Mouse (Mus musculus) kidney, adult 9 months (tissue): ENCODE results near the gene Rnf223.
A peak's percentile ranks its signal among the peaks of the same experiment; 100 is the strongest.
"Not testable (repeated sequence)": the region's sequence is repeated elsewhere in the genome, so short reads cannot be mapped to it uniquely, and the experiment has no call there.

Experiments
- DNase-seq: peaks from one replicate; pipeline ENCODE4 v3.0.0; 2022

Gene Rnf223

DNA sequence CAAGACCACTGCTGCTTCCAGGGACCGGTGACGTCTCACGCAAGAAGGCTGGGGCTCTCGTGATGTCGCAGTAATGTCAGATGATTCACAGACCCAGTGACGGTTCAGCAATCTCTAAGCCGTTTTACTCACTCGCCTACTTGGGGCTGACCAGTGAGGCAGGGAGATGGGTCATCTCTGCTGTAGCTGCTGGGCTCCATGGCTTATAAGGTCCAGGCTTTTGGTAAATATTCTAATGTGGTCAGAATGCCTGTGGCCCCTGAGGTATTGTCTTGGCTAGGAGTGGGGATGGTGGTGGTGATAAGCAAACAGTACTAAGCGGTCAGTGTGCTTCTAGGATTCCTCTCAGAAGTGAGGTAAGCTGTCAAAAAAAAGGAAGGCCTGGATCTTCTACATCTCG, 627 bp downstream of the Rnf223 start:
- no peak for DNase-seq

DNA sequence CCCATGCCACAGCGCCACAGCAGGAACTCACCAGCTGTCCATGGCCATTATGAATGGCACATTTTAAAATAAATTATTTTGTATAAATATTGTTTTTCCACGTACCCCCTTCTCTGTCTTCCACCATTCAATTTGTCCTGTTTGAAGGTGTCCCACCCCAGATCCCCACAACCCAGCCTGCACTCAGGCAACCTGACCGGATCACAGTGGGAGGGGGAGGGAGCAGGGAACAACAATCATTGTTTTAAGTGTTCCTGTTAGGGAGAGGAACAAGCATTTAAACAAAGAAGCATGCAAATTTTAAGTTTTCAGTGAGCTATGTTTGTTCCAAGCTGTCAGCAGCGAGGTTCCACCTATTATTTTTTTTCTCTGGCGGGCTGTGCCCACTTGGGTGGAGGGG, 3.0 kb downstream of the Rnf223 start:
- no peak for DNase-seq

DNA sequence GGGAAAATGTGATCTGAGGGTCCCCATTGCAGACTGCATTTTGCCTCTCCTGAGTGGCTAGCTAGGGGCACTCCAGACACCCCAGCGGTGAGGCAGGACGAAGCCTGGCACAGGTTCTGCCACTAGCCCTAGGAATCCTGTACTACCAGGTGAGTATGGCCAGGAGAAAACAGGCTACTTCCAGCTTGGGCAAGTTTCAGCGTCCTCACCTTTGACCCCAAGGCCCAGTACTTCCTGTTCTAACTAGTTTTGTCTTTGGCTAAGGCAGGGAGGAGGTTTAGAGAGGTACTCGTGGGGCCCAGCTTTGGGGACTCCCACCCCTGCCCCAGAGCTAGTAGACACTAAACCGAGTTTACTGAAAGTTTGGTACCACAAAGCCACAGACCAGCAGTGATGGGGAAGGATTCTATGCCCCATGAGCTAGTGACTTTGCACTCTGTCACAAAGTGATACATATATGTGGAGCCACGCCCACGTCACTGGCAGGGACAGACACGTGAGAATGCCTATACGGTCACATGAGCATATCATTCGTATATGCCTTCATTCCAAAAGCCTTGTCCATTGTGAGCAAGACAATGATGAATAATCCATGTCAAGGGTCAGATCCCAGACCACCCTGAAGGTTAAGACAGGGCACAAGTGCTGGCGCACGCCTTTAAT, 3.8 kb downstream of the Rnf223 start:
- peak; percentile 48 for DNase-seq

DNA sequence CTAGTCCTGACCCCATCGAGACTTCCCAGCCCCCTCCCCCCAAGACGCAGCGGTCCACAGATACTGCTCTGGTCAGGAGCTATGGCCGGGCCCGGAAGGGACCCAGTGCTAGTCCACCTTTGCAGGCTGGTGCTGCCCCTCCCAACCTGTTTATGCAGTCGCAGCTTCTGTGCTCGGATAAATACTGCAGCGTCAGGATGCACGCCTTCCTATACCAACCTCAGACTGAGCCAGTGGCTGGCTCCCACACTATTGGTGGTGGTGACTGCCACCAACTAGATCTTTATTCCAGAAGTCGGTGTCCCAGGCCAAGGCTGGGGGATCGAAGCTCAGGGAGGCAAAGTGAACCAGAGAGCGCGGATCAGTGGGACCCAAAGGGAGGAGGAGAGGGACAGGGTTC, 4.8 kb downstream of the Rnf223 start:
- no peak for DNase-seq

DNA sequence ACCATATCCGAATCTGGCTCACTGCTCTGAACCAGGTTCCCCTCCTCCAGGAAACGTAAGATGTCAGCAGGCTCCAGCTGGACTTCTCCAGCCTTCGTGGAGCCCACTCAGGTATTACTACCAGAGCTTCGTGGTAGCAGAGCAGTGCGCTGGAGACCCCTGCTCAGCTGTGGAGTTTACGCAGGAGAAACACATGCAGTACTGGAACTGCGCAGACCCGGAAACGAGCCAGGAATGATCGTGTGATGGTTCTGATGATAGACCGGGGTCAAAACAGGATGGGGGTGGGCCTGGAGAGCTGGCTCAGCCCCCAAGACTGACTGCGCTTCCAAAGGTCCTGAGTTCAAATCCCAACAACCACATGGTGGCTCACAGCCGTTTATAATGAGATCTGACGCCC, 5.5 kb downstream of the Rnf223 start:
- DNase-seq = no peak

DNA sequence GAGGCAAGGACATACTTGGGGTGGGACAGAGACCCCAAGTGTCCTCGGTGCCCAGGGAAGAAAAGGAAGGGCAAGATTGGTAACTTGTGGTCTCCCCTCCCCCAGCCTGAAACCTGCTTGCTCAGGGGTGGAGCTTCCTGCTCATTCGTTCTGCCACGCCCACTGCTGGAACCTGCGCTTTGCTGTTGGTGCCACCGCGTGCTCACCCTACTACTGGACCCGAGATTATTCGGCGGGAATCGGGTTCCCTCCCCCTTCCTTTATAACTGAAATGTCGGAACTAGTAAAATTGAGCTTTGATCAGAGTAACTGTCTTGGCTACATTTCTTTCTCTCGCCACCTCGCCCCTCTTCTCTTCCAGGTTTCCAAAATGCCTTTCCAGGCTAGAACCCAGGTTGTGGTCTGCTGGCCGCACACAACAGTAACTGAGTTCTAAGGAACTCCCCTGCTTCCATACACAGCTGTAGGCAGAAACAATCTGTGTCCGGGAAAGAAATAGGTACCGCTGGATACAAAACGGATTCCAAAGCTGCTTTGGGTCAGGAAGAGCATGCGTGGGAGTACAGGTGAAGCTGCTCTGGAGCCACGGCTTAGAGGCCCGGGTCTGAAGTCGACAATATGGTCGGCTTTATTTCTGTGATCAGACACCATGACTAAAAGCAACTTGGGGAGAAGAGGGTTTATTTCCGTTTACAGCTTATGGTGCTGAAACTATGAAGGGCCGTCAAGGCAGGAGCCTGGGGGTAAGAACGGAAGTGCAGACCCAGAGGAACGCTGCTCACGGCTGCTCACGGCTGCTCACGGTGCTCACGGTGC, 6.2 kb downstream of the Rnf223 start:
- DNase-seq = no peak

DNA sequence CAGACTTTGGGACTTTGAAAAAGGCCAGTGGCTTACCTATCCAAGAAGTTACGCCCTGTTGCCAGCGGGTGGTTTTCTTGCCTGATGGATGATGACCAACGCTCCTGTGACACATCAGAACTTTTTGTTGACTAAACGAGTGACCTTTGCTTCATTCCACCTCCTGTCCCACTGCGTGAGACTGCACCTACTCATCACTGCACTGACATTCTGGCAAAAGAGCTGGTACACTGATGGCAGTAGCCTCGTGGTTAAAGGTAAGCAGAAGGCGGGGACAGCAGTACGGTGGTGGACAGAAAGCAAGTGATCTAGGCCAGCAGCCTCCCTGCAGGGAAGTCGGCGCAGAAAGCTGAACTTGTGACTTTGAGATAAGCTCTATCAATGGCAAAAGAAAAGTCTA, 20.6 kb downstream of the Rnf223 start:
- DNase-seq = not testable (repeated sequence)

DNA sequence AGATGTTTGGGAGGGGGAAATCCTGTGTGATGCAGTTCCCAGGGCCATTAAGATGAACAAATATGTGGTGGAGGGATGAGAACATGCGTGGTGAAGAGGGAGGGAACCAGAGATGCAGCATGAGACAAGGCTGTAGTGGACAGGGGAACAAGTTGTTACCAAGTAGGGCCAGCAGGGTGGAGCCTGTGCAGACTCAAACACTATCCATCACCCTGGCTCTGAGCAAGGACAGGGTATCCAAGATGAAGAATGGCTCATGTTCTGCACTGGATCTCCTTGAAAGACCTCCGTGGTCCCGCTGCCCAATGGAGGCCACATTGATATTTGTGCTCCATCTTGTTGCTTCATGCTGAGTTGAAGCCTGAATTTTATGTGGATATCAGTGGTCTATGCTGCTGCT, 24.5 kb downstream of the Rnf223 start:
- DNase-seq = no peak

DNA sequence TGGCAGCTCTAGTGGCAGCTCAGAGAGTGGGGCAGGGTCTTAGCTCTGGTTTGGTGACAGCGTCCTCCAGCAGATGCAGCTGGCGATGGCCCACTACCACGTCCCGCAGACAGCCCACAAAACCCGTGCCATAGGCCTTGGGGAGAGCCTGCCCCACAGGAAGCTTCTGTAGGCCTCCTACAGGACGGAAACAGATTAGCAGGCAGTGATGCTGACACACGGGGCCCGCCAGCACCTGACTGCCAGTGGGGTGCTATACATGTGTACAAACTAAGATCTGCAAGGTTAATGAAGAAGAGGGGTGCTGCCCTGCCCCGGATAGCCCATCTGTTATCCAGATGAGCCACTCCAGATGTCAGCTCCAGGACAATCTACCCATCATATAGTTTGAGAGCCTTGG, 36.2 kb downstream of the Rnf223 start:
- no peak for DNase-seq

DNA sequence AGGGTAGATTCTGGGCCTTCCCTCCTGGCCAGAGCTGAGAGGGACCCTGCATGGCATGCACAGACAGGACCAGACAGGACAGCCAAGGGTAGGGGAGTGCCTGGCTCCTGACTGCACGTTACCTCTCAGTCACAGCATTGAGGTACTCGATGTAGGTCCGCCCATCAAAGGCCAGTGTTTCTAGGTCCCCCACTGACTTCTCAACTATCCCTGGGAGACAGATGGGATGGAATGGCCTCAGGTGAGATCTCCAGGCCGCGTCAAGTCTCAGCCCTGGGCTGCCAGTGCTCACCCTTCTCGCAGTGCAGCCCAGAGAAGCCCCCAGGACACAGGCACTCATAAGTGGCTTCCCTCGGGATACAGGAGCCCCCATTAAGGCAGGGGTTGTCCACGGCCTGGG, 38.3 kb downstream of the Rnf223 start:
- DNase-seq = no peak

DNA sequence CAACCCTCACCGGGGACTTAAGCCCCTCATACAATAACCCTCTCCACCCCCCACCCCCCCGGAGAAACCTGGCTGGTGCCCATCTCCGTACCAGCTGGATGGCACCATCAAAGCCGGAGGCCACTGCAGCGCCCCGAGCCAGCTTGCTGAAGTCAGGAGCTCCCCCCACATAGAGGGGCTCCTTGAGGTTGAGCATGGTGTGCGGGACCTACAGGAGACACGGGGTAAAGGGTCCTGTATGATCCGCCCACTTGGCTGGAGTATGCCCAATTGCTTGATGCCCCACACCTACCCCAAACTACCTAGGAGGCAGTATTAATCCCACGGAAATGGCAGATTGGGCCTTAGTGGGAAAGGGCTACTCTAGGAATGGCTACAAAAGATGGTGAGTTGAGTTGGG, 38.8 kb downstream of the Rnf223 start:
- DNase-seq = no peak

DNA sequence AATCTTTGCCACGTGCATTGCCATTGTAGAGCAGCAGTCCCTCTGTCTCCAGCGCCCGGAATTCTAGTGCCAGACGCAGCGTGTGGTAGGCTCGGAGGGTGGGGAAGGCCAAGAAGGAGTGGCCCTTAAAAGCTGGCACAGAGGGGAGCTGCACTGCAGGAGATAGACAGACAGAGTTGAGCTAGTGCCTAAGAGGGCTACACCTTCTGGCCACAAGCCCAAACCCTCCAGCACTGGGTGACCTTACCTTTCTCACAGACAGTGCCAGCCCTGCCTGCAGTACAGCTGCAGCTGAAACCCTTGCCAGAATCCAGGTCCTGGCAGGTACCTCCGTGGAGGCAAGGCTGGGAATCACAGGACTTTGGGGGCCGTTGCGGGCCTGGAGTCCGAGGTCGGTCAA, 41.5 kb downstream of the Rnf223 start:
- DNase-seq = no peak

DNA sequence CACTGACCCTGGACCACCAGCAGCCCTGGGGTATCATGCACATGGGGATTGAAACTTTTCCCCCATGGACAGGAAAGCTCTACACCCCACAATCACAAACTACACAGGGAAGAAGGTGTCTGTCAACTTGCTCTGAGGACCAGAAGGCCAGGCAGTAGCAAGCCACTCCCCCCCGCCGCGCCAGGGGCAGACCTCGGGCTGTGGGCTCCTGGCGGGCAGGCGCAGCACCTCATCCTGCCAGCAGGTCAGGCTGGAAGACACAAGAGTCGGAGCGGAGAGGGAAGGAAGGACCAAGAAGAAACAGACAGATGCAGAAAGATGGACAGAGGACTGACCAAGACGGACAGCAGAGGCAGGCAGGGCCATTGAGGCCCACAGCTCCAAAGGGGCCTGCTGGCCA, 47.3 kb downstream of the Rnf223 start:
- DNase-seq = no peak
